Mouse (Mus musculus): Measurements from ENCODE around the gene Foxn3.

The Foxn3 gene

DNA sequence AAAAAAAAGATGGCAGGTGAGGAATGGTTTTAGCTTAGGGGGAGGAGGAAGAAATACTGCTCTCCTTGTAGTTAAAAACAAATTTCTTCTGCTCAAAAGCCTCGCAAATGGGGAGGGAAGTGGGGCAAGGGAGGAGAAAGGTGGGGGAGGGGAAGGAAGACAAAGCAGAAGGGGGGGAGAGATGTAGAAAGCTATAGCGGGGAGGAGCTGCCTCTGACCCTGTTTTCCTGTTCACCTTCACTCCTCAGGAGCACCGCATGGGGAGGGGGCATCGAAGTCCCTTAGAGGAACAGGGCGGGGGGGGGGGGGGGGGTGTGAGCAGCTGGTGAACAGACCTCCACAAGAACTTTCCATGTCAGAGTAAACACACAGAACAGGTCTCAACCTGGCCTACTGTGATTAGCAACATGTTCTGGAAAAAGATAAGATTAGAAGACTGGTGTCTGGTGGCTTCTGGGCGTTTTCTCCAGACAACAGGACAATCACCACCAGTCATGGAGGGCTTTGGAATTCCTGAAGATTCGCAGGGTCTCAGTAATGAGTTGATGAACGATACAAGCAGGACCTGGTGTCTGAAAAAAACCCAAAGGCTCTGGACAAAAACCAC lies 231.9 kb downstream of the Foxn3 start:
- no peak for DNase-seq (ENCODE audit: extremely low spot score)

DNA sequence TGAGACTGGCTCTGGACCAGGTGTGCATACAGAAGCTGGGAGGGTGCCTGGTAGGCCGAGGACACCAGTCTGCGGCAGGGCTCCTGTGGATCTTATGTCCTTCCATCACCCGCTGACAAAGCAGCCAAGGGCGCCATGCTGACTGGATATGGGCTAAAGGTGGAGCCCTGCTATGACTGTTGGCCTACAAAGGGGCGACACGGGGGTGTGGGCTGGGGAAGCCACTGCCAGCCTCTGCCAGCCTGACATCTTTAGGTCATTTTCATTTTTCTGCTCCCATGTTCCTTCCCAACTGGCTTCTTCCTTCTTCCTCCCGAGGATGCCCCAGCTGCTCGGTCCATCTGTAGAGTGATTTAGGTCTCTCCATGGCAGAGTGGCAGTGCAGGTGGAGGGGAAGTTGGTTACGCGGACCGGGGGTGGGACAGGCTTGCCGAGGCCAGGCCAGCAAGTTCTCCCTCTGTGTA lies 232.5 kb downstream of the Foxn3 start:
- no peak for DNase-seq (ENCODE audit: extremely low spot score)

DNA sequence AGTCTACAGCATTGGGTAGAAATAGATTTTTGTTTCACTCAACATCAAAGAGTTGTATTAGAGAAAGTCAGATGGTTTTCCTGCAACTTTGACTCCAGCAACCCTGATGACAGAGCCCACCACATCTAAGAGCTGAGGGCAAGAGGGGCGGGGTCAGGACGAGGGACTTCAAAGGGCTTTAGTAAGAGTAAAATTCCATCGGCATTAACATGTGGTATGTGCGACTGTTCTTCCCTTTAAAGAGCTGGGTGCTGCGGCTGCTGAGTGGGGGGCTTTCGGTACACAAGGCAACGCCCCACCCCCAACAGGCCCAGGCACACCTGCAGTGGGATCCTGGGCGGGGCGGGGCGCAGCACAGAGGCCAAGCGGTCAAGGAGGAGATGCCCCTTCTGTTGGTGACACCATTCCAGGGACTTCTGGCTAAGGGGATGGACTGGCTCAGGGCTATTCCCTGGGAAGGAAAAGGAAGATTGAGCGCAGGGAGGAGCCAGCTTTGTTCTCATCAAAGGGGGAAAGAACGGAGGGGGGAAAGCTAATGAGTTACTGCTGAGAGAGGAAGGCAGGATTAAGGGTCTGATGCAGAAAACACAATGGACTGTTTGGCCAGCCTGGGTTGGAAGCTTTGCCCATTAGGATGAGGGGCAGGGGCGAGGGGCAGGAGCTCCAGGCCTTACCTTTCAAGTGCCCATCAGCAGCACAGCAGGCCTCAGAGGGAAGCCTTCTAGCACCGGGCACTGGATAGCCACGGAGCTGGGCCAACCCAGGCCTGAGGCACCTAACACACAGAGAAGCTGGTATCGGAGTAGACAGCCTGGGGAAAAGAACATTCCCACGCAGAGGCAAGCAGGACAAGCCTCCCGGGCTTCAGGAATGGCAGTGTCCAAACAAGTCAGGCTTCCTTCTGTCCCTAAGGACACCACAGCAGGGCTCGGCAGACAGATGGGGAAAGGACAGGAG lies 233.8 kb downstream of the Foxn3 start:
- peak; percentile 68 for DNase-seq (ENCODE audit: extremely low spot score)

DNA sequence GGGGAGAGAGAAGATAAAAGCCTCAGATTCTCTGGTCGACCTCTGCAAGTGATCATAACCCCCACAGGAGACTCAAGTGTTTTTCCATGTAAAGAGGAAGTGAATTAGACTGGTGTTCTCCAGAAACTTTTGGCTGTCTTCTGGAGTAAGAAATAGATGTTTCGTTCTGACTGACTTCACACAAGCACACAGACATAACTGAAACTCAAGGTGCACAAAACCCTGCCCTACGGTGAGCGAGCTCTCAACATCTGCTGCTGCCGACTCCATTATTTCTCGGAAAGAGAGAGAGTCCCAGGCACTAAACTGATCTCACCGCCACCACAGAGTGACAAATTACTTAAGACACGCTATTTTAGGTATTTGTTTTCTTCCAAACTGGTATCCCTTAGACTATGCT lies 237.2 kb downstream of the Foxn3 start:
- no peak for DNase-seq (ENCODE audit: extremely low spot score)

DNA sequence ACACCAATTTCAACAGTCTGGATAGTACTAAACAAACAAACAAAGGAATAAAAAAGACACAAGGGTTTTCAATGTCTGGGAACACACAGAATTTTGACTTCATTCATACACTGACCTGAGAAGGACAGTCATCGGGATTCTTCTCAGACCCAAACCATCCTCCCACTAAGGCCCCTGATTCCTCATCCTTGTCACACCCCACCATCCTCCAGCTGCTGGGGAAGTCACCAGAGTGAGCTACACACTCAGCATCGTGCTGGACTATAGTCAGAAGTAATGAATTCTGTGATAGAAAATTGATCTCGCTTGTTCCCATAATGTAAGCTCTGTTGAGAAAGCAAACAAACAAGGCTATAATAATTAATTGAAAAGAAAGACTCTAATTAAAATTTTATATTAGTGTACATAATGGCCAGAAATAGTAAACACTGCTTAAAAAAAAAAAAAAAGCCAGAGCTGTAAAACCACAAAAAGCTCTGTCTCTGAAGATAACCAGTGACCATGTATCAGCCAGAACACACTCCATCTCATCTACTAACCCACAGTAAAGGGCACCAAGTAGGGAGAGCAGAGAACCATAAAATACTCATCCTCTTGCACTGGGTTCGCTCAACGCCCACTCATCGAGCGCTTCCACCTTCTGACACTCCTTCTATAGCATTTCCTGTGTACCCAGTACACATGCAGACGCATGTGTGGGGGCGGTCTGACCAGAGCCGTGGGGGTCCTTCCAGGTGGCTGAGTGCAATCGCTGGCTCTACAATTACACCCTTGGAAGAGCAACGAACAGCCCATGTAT lies 241.6 kb downstream of the Foxn3 start:
- DNase-seq (ENCODE audit: extremely low spot score): no peak

DNA sequence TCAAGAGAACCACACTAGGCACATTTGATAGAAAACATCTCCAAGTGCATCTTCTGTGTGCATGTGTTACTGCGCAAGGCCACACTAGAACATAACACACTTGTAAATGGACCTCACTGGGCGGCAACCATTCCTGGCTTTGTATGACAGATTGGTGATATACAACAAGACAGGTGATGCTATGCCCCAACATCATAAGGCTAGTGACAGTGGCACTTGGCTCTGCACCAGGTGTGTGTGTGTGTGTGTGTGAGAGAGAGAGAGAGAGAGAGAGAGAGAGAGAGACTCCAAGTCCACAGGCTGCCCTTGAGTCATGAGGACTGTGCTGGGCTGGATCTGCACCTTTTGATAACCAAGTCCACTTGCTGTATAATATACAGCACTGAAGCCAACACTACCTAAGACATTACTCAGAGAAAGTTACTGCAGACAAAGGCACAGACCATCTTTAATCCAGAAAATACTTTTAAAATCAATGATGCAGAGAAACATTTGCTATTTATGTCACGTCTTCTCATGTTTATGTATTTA lies 242.4 kb downstream of the Foxn3 start:
- DNase-seq (ENCODE audit: extremely low spot score): no peak

DNA sequence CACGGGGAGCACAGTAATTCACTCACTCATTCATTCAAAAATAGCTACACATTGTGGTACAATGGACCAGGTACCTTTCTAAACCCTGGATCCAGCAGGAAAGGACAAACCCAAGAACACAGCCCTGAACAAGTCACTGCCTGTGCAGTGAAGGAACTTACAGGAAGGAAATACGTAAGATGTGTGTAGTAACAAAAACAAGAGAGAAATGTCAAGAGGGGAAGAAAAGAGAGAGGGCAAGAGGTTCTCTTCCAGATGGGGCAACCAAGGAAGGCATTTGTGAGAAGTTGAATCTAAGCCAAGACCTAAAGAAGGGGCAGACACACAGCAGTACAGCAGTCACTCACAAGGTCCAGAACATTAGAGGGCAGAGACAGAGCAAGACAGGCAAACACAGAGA lies 243.5 kb downstream of the Foxn3 start:
- no peak for DNase-seq (ENCODE audit: extremely low spot score)

DNA sequence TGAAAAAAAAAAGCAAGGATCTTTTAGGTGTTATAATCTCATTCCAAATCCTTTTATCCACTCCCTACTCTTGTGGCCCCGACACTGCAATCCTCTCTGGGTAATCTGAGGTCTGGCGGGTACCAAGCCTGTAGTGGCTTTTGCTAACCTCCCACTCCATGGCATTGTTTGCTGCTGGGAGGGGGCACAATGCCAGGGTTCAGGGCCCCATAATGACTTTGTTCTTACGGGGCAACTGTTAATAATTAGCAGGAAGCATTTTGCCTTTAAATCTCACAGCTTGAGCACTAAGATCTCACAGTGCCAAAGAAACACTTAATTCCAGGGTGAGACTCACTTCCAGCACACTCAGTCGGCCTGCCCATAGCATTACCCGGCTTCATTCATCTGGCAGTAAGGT lies 244.2 kb downstream of the Foxn3 start:
- no peak for DNase-seq (ENCODE audit: extremely low spot score)

DNA sequence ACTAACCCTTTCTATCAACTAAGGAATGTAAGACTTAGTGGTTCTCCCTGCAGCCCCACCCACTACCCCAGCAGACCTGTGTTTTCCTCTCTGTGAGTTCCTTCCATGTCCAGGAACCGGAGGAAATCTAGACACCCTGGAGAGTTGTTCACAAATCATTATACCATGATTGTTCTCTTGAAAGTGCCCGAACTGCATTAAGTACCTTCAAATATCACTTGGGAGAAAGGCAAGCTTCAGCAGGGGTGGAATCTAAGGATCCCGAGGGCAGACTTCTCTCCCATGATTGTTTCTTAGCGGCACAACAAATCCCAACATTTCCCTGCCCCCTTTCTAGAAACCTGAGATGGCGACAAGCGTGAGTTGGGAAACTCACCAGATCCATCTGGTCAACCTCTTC lies 247.5 kb downstream of the Foxn3 start:
- DNase-seq (ENCODE audit: extremely low spot score): no peak

DNA sequence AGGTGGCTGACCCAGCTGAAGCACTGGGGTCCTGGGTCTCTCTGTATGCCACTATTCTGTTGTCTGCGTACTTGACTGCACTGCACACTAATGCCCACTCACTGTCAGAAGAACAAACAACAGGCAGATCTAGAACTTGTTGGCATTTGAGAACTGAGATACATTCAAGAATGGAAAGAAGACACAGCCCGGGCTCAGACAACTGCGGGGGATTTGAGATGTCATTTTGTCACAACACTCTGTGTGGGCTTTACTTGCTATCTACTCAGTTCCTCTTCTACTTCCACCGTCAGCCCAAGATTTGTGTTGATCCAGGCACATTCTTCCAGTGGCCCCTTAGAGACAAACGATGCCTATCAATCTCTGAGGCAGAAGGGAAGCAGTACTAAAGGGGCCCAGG lies 248.6 kb downstream of the Foxn3 start:
- no peak for DNase-seq (ENCODE audit: extremely low spot score)

DNA sequence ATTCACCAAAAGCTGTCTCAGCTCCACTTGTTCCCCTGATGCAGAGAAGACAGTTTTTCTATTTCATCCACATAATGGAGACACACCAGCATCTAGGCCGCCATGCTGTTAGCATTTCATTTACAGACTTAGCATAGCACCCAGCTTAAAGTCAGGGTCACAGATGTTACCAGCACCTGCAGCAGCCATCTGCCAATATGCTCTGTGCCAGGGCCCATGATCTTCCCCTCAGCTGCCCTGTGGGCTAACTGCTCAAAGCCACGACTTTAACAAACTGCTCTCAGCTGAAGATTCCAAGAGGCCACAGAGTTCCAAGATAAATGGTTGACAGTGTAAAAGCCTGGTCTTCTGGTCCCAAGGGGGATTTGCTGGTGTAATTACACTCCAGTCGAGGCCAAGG lies 252.1 kb downstream of the Foxn3 start:
- no peak for DNase-seq (ENCODE audit: extremely low spot score)

DNA sequence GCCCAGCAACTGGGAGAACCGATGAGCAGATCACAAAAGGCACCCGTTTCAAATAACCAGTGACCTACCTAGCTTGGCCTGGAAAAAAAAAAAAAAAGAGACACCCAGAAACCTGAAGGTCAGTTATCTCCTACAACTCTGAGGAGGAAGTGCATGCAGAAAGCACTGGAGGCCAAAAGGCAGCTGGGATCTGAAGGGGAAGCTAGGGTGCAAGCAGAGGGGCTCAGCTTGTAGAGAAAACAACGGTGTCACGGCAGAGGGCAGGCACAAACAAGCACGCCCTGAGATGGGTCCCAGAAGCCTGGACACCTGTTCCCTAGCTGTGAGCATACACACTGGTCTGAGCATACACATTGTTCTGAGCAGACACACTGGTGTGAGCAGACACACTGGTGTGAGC lies 253.4 kb downstream of the Foxn3 start:
- no peak for DNase-seq (ENCODE audit: extremely low spot score)

DNA sequence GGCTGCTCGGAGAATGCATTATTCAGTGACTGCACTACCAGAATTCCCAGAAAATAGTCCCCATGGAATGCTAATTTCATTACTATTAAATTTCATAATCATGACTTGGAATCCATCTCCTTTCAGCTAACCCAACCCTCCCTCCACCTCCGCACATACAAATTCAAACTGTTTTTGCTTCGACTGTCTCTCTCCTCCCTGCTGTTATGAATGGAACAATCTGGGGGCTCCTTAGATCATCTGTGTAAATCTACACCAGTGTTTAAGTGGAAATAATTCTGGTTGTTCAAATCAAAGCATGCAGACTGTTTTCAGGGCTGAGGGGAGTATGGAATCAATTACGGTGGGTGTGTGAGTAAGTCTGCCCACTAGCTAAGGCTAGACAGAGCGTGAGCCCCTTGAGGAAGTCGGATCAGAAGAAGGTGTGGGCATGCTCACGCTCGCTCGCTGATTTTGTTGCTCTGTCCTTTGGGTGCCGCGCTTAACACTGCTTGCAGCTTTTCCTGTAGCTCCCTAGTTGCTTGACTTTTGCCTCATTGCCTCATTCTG lies 254.8 kb downstream of the Foxn3 start:
- DNase-seq (ENCODE audit: extremely low spot score): no peak

DNA sequence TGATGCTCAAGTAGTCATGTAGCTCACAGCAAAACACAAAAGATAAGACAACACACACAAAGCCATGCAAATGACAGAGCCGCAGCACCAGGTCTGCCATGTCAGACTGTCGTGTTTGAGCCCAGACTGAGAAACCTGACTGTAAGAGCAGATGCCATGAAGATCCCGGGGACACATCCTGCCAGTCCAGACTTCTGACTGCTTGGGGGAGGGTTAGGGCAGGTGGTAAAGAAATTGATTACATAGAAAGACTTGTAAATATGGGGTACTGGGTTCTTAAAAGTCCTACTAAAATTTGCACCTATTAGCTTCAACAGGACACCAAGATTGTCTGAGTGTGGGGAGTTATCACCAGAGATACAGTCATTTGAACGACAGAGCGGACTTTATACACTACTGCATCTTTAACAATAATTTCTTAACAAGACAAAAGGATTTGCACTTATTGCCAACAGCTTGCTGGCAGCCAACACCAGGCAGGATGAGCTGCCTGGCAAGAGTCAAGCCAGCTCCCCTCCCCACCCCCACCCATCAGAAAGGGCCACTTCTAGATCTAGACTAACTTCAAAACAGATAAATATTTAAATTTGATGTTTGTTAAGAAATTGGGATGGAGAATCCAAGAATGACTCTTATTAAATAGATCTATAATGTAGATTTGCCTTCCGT lies 256.7 kb downstream of the Foxn3 start:
- no peak for DNase-seq (ENCODE audit: extremely low spot score)

DNA sequence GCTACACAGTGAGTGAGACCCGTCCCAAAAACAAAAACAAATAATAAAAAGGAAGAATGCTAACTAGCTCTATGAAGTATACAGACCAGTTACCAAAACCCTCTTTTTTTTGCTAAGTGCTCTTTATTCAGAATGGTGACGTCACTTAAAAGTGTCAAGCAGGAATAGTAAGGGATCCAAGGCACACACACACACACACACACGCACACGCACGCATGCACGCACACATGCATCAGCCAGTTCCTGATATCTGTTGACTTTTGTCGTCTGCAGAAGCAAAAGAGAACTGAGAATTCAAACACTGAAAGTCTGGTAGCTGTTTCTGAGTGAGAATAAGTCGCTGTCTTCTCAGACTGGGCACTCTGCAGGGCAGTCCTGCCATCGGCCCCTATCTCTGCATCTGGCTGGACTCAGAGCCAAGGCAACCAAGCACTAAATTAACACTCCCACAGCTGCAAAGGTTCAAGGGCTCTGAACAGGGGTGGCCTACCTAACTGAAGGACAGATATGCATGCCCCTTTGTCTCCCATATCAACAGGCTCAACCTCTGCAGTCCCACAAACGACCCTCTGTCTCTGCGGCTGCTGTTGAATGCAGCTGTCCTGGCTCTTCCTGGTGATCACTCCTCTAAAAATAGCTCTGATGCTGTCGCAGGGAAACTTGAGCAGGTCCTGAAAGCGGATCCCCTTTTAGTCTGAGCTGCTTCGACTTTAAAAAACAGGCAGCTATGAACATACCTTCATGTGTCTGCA lies 257.4 kb downstream of the Foxn3 start:
- DNase-seq (ENCODE audit: extremely low spot score): peak; percentile 40

DNA sequence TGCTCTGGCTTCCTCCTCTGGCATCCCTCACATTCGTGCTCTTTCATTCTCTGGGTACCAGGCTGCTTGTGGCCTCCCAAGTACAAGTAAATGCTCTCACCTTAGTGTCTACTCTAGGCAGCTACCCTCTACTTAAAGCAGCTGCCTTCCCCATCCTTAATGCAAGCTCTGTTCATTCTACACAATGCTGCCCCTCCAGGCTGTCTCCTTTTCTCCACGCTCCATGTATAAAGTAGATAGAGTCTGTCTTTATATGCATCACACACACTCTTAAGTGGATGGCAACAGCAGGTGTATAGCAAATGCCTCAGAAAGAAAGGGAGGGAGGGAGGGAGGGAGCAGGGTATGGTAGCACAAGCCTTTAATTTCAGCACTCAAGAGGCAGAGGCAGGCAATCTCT lies 258.1 kb downstream of the Foxn3 start:
- no peak for DNase-seq (ENCODE audit: extremely low spot score)

DNA sequence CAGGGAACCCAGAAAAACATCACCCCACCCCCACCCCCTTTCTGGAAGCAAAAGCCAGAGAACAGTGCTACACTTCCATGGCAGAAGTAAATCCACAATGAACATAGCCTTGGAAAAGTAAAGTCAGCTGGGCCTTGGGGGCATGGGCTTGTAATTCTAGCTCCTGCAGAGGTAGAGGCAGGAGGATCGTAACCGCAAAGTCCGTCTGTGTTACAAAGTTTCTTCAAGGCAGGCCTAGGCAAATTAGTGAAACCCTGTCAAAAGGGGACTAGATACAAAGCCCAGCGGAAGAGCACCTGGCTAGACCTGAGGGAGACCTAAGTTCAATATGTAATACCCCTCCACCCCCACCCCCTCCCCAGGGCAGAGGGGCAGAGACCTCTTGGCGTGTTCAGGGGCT lies 259.3 kb downstream of the Foxn3 start:
- DNase-seq (ENCODE audit: extremely low spot score): no peak

DNA sequence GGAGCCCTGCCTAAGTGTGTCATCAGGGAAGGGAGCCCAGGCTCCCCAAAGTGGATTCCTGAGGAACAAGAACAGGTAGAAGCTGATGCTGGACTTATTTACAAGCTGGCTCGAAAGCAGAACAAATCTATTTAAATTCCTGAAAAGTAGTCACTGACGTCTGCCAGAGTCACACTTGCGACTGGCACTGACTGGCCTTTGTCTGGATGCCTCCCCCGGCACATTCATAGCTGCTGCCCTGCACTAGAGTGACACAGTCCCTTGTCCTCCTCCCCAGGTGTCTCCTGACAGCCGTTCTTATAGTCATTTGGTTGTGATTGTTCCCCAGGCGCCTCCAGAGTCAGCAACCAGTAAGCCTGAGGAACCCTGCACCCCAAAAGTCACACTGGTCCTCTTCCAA lies 259.8 kb downstream of the Foxn3 start:
- DNase-seq (ENCODE audit: extremely low spot score): no peak

DNA sequence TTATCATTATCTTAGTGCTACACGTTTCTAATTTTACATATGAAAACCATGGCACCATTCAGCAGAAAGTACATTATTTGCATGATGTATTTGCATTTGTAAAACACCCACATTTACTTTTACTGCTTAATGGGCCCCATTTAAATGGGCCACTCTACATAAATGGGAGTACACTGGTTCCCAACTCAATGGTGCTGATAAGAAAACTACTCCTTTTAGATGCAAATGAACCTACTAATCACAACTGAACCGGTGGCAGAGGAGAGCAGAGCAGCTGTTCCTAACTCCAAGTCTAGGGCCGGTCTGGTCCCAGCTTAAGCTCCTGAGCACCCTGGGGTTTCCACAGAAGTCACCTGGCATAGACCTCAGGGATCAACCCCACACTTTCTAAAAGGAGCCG lies 263.5 kb downstream of the Foxn3 start:
- no peak for DNase-seq (ENCODE audit: extremely low spot score)

DNA sequence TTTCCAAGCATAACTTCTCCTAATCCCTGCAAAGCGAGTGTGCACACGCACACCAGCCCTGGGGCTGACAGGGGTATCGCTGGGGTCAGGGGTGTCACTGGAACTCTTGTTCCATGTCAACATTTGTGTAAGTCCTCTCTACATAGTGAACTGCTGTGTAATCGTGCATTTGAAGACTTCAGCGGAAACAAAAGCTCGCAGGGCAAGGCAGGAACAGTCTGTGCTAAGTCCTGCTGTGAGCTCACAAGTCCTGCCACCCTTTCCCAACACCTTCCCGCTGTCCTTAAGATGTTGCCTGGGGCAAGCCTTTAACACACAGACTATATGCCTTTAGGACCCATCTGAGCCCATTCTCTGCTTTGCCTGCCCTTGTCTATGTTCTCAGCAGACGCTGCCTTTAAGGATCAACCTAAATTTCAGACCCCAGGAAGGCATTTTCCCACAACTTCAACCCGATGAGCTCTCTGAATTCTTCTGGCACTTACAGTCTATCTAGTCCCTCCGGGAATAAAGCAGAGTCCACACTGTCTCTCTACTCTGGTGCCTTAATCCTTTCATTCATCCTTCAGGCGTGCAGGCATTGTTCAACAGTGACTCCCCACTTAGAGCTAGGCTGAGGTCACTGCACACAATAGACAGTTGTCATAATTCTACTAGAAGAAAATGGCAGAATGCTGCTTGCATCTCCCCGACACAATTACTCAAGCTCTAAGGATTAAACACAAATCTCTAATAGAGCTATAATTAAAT lies 264.4 kb downstream of the Foxn3 start:
- DNase-seq (ENCODE audit: extremely low spot score): no peak

All from embryo, embryonic 9.5 days (tissue).